Mouse (Mus musculus) urinary bladder, postnatal 10 days (tissue): ENCODE data around the gene Gpa33.

Experiments used
- DNase-seq: peaks from one replicate; pipeline ENCODE4 v3.0.0; 2022; ENCODE audit warnings: low spot score

Gpa33 gene

DNA sequence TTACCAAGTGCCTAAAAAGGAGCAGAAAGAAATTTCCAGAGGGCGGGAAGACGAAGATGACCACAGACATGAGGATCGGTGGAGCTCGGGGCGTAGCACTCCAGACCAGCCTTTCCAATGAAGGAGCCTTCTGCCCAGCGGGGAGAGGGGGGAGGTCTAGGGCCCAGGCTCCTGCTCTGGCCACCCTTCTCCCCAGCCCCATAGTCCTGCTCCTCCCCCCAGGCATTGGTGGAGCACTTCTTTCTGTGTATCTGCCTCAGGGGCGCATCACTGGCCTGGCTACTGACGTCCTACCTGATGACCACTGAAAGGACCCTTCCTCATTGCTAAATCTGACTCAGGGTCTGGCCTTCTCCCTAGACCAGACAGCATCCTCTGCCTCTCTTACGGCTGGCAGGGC is 35.1 kb downstream of the Gpa33 start:
- DNase-seq = no peak

- no peak for DNase-seq
Measured at GRCm38 (mm10) chr1:166167405-166167804, 37.4 kb downstream of the Gpa33 start.

GRCm38 (mm10) chr1:166168017-166168416 is 38.0 kb downstream of the Gpa33 start:
- no peak for DNase-seq

DNA sequence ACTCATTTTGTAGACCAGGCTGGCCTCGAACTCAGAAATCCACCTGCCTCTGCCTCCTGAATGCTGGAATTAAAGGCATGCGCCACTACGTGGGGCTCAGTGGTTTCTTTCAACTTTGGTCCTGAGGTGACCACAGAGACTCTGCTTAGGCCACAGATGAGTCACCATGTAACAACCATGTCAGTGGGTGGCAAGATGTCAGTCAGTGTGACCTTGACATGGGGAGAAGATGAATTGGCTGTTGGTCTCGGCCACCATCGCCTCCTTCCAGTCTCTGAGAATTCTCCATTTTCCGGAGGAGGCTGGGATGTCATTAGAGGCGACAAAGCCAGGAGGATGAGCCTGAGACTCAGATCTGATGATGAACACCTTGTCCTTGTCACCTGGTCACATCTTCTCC is 39.7 kb downstream of the Gpa33 start:
- no peak for DNase-seq

DNA sequence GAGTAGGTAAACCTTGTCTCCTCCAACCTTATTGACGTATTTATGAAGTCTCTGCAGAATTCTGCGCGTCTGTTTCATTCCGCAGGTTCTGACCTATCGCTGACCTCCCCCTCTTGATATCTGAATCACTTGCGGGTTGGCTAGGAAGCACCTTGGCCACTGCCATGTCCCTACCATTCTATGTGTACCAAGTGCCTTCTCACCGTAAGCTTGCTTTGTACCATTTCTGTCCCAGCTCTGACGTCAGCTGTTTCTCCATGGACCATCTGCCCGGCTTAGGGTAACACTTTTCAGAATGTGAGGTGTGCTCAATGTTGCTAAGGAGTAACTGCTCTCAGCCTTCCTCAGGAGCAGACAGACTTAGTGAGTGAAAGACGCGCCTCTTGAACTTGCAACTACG is 40.8 kb downstream of the Gpa33 start:
- no peak for DNase-seq

DNA sequence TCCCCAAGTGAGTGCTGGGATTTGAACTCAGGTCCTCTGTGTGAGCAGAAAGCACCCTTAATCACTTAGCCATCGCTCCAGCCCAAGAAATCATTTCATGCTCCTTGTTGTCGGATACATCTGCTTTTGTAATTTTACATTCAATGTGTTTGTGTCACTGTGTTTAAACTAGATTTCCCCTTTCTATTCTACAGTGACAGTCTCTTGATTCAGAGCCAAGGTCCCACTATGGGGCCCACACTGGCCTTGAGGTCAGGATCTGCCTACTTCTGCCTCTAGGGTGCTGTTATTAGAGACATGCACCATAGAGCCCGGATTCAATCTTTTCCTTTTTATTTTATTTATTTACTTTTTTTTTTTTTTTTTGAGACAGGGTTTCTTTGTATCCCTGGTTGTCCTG is 43.0 kb downstream of the Gpa33 start:
- no peak for DNase-seq

GRCm38 (mm10) chr1:166173621-166174020 is 43.6 kb downstream of the Gpa33 start:
- DNase-seq = no peak

DNA sequence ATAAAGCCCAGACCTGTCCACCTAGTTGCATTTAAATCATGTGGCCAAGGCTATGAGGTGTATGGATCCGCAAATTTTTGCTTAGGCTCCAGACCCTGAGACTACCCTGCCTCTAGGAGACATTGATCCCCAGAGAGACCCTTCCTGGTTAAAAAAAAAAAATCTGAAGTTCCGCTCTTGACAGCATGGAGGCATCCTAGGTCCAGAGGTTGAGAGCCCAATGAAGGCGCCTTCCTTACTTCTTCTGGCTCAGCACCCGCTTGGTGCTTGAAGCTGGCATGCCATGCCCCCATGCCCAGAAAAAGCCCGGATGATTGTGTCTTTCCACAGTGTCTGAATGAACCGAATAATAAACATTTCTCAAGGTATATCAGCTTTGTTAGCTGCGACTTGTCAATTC is 51.5 kb downstream of the Gpa33 start:
- DNase-seq = no peak

DNA sequence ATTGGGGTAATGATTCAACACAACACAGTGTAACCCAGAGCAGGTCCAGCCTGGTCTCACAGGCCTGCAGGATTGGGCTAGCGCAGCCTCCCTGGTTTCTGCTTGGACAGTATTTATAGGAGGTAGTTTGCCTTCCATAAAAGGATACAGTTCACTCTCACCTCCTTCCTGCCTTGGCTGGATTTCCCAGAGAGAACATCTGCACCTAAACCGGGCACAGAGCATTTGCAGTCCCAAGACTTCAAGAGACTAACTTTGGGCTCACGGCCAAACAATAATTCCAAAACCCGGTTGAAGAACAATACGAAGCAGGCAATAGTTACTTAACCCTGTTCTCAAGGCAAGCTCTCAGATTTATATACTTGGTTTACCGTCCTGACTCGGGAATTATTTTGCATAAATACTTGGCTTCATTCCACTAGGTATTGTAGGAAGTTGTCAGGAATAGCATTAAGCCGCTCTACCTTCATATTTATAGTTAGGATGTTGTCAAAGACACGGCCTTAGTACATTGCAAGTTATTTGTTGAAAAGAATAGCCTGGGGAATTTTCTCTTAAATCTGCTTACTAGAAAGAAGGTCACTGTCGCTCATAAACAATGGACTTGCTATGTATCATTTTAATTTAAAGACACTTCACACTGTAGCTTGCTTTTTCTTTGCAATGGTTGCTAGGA is 53.1 kb downstream of the Gpa33 start:
- no peak for DNase-seq

DNA sequence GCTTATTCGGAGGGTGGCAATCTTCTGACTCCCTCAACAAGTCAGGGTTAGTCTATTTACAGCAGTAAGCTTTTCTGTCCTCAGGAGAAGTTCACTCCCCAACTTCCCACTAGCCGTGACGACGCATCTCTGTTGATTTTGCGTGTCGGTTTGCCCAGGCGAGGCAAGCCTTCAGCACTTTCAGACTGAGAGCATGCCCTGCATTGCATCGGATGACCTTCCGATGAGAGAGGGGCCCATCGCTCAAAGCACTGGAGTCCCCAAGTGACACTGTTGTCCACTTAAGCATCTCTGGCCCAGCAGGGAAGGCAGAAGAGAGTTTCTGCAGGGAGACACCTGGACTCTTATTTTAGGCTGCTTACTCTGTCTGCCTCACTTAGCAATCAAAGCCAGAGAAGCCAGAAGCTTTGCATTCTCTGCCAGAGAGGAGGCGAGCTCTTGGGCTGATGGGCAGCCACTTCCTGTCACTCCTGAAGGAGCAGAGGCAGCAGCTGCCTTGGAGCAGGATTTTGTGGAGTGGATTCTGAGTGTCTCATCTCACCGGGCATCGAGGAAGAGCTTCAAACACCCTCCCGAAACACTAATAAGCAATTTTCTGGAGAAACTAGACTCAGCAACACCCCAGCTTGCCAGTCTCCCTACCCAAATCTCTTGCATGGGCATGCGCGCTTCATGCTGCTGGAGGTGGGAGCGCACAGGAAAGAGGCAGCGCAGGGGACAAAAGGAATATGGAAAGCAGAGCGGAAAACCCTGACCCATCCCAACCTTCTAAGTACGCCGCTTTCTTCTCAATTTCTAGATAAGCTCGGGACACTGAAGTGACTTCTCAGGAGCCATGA is 54.6 kb downstream of the Gpa33 start:
- no peak for DNase-seq

DNA sequence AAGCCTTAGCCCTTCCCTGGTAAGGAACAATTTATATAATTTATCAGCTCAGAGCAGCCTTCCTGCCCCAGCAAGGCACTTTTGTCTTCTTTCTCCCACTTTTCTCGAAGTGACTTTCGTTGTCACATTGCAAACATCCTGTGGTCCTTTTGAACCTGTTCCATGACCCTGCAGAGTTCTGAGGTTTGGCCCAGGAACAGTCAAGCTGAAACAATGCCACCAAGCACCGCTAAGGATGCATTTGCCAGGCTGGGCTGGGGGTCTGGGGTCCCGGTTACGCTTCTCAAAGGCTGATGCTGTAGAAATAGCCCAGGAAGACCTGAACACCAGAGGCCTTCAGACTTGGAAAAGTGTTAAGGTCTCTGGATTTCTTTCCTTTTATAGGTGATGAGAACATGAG is 55.3 kb downstream of the Gpa33 start:
- no peak for DNase-seq

GRCm38 (mm10) chr1:166189821-166190220 is 59.8 kb downstream of the Gpa33 start:
- no peak for DNase-seq

GRCm38 (mm10) chr1:166204171-166204570 is 74.1 kb downstream of the Gpa33 start:
- no peak for DNase-seq

GRCm38 (mm10) chr1:166205159-166205558 is 75.1 kb downstream of the Gpa33 start:
- DNase-seq = no peak

DNA sequence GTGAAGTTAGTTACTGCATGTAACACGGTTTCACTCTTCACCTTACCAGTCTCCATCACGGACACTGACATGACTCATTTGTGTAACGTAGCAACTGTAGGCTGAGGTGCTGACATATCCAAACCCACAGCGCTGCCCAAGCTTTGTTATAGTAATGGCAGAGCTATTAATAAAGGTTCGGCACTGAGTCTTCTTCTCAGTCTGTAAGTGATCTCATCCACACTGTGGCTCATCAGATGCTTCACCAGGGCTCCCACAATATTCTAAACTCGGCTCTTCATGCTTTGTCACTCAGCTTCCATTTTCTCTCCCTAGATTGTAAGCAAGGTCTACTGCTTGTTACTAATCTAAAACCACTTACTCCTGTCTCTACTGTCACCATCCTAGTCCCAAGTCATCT is 79.3 kb downstream of the Gpa33 start:
- no peak for DNase-seq

GRCm38 (mm10) chr1:166214181-166214580 is 84.1 kb downstream of the Gpa33 start:
- no peak for DNase-seq
